Mouse (Mus musculus): Measurements from ENCODE around the gene Odc1. TPM values are rescaled to one million over a fixed set of nuclear protein-coding genes. Genes with fewer than 3 reads are reported as not detected.

The Odc1 gene
- polyA plus RNA-seq, 1 experiment from 2014 or later, result 124 TPM

GRCm38 (mm10) chr12:17574591-17574990 is 30.0 kb downstream of the Odc1 start:
- Histone ChIP-seq H3K4me2 (ENCODE audit: low read depth, low read length) (no peak overlapping the region), H3K9ac (replicated peaks; ENCODE audit: low read depth, low read length) (no peak overlapping the region), H3K9me3 (ENCODE audit: control insufficient read depth, low read length) (no peaks in the 10 kb centered on the region), H3K4me3 (ENCODE audit: low read depth, low read length) (no peak overlapping the region), H3K4me1 (ENCODE audit: control insufficient read depth, insufficient read depth, low read length) (no peaks in the 10 kb centered on the region), H3K36me3 (ENCODE audit: control insufficient read depth, insufficient read depth, low read length) (no peaks in the 10 kb centered on the region), H3K27ac (ENCODE audit: low read depth, low read length) (no peak overlapping the region), H3K27me3 (ENCODE audit: control insufficient read depth, insufficient read depth, low read length) (no peaks in the 10 kb centered on the region)
- no peak for ATAC-seq (ENCODE audit: low read depth)
- 86% methylated on average over 4 of the region's 4 CpGs for WGBS

- no peak for ATAC-seq (ENCODE audit: low read depth)
These were observed 30.7 kb downstream of the Odc1 start for GRCm38 (mm10) chr12:17575156-17575910.

GRCm38 (mm10) chr12:17576041-17576440 is 31.4 kb downstream of the Odc1 start:
- no peak overlapping the region for H3K9ac ChIP-seq (replicated peaks; ENCODE audit: low read depth, low read length)
- H3K9me3 ChIP-seq (ENCODE audit: control insufficient read depth, low read length), result no peaks in the 10 kb centered on the region

More at GRCm38 (mm10) chr12:17575156-17575910, 30.7 kb downstream of the Odc1 start:
- H3K4me1 ChIP-seq (ENCODE audit: control insufficient read depth, insufficient read depth, low read length), result no peaks in the 10 kb centered on the region
- no peaks in the 10 kb centered on the region for H3K27me3 ChIP-seq (ENCODE audit: control insufficient read depth, insufficient read depth, low read length)
- WGBS, result 63% methylated on average over 5 of the region's 5 CpGs
- H3K27ac ChIP-seq (ENCODE audit: low read depth, low read length), result no peak overlapping the region
- no peaks in the 10 kb centered on the region for H3K9me3 ChIP-seq (ENCODE audit: control insufficient read depth, low read length)
- H3K4me3 ChIP-seq (ENCODE audit: low read depth, low read length), result no peak overlapping the region
- no peak overlapping the region for H3K9ac ChIP-seq (replicated peaks; ENCODE audit: low read depth, low read length)
- no peak overlapping the region for H3K4me2 ChIP-seq (ENCODE audit: low read depth, low read length)
- no peaks in the 10 kb centered on the region for H3K36me3 ChIP-seq (ENCODE audit: control insufficient read depth, insufficient read depth, low read length)

GRCm38 (mm10) chr12:17578601-17579000 is 34.0 kb downstream of the Odc1 start:
- H3K9ac ChIP-seq (replicated peaks; ENCODE audit: low read depth, low read length), result no peak overlapping the region
- no peak for ATAC-seq (ENCODE audit: low read depth)
- H3K4me3 ChIP-seq (ENCODE audit: low read depth, low read length), result no peak overlapping the region
- no peak overlapping the region for H3K4me2 ChIP-seq (ENCODE audit: low read depth, low read length)
- no peak overlapping the region for H3K27ac ChIP-seq (ENCODE audit: low read depth, low read length)
- H3K36me3 ChIP-seq (ENCODE audit: control insufficient read depth, insufficient read depth, low read length), result no peaks in the 10 kb centered on the region
- no peaks in the 10 kb centered on the region for H3K9me3 ChIP-seq (ENCODE audit: control insufficient read depth, low read length)
- 51% methylated on average over 4 of the region's 4 CpGs for WGBS
- H3K27me3 ChIP-seq (ENCODE audit: control insufficient read depth, insufficient read depth, low read length), result no peaks in the 10 kb centered on the region
- H3K4me1 ChIP-seq (ENCODE audit: control insufficient read depth, insufficient read depth, low read length), result no peaks in the 10 kb centered on the region

More at GRCm38 (mm10) chr12:17576041-17576440, 31.4 kb downstream of the Odc1 start:
- Histone ChIP-seq H3K4me1 (ENCODE audit: control insufficient read depth, insufficient read depth, low read length) (no peaks in the 10 kb centered on the region), H3K4me3 (ENCODE audit: low read depth, low read length) (no peak overlapping the region), H3K36me3 (ENCODE audit: control insufficient read depth, insufficient read depth, low read length) (no peaks in the 10 kb centered on the region), H3K4me2 (ENCODE audit: low read depth, low read length) (no peak overlapping the region), H3K27me3 (ENCODE audit: control insufficient read depth, insufficient read depth, low read length) (no peaks in the 10 kb centered on the region), H3K27ac (ENCODE audit: low read depth, low read length) (no peak overlapping the region)
- 9% methylated on average over 6 of the region's 6 CpGs for WGBS
- peak; percentile 31; the same call in 1 of the 2 replicates for ATAC-seq (ENCODE audit: low read depth)

- Histone ChIP-seq H3K4me2 (ENCODE audit: low read depth, low read length) (no peak overlapping the region), H3K4me3 (ENCODE audit: low read depth, low read length) (no peak overlapping the region), H3K27ac (ENCODE audit: low read depth, low read length) (no peak overlapping the region), H3K36me3 (ENCODE audit: control insufficient read depth, insufficient read depth, low read length) (no peaks in the 10 kb centered on the region), H3K9me3 (ENCODE audit: control insufficient read depth, low read length) (no peaks in the 10 kb centered on the region), H3K4me1 (ENCODE audit: control insufficient read depth, insufficient read depth, low read length) (no peaks in the 10 kb centered on the region), H3K27me3 (ENCODE audit: control insufficient read depth, insufficient read depth, low read length) (no peaks in the 10 kb centered on the region), H3K9ac (replicated peaks; ENCODE audit: low read depth, low read length) (no peak overlapping the region)
- no peak for ATAC-seq (ENCODE audit: low read depth)
- WGBS, result 75% methylated on average over 6 of the region's 6 CpGs
These were observed 36.4 kb downstream of the Odc1 start for GRCm38 (mm10) chr12:17581001-17581400.

GRCm38 (mm10) chr12:17582406-17582805 is 37.8 kb downstream of the Odc1 start:
- no peak overlapping the region for H3K4me3 ChIP-seq (ENCODE audit: low read depth, low read length)
- H3K36me3 ChIP-seq (ENCODE audit: control insufficient read depth, insufficient read depth, low read length), result no peaks in the 10 kb centered on the region
- no peaks in the 10 kb centered on the region for H3K9me3 ChIP-seq (ENCODE audit: control insufficient read depth, low read length)

GRCm38 (mm10) chr12:17583860-17584259 is 39.3 kb downstream of the Odc1 start:
- ATAC-seq (ENCODE audit: low read depth), result peak; percentile 81
- Histone ChIP-seq H3K9me3 (ENCODE audit: control insufficient read depth, low read length) (no peaks in the 10 kb centered on the region), H3K27me3 (ENCODE audit: control insufficient read depth, insufficient read depth, low read length) (no peaks in the 10 kb centered on the region), H3K27ac (ENCODE audit: low read depth, low read length) (no peak overlapping the region), H3K4me1 (ENCODE audit: control insufficient read depth, insufficient read depth, low read length) (no peaks in the 10 kb centered on the region), H3K9ac (replicated peaks; ENCODE audit: low read depth, low read length) (no peak overlapping the region), H3K4me3 (ENCODE audit: low read depth, low read length) (no peak overlapping the region), H3K4me2 (ENCODE audit: low read depth, low read length) (no peak overlapping the region), H3K36me3 (ENCODE audit: control insufficient read depth, insufficient read depth, low read length) (no peaks in the 10 kb centered on the region)
- 28% methylated on average over 3 of the region's 3 CpGs for WGBS

More at GRCm38 (mm10) chr12:17582406-17582805, 37.8 kb downstream of the Odc1 start:
- Histone ChIP-seq H3K9ac (replicated peaks; ENCODE audit: low read depth, low read length) (no peak overlapping the region), H3K4me1 (ENCODE audit: control insufficient read depth, insufficient read depth, low read length) (no peaks in the 10 kb centered on the region), H3K27ac (ENCODE audit: low read depth, low read length) (no peak overlapping the region), H3K27me3 (ENCODE audit: control insufficient read depth, insufficient read depth, low read length) (no peaks in the 10 kb centered on the region), H3K4me2 (ENCODE audit: low read depth, low read length) (no peak overlapping the region)
- no peak for ATAC-seq (ENCODE audit: low read depth)
- 94% methylated on average over 4 of the region's 4 CpGs for WGBS

- 77% methylated on average over 3 of the region's 3 CpGs for WGBS
- ATAC-seq (ENCODE audit: low read depth), result no peak
These were observed 41.4 kb downstream of the Odc1 start for GRCm38 (mm10) chr12:17586011-17586410.

GRCm38 (mm10) chr12:17588436-17588835 is 43.8 kb downstream of the Odc1 start:
- ATAC-seq (ENCODE audit: low read depth), result no peak
- Histone ChIP-seq H3K4me2 (ENCODE audit: low read depth, low read length) (no peak overlapping the region), H3K27me3 (ENCODE audit: control insufficient read depth, insufficient read depth, low read length) (no peaks in the 10 kb centered on the region), H3K36me3 (ENCODE audit: control insufficient read depth, insufficient read depth, low read length) (no peaks in the 10 kb centered on the region), H3K9me3 (ENCODE audit: control insufficient read depth, low read length) (no peaks in the 10 kb centered on the region), H3K4me3 (ENCODE audit: low read depth, low read length) (no peak overlapping the region), H3K9ac (replicated peaks; ENCODE audit: low read depth, low read length) (no peak overlapping the region), H3K4me1 (ENCODE audit: control insufficient read depth, insufficient read depth, low read length) (no peaks in the 10 kb centered on the region), H3K27ac (ENCODE audit: low read depth, low read length) (no peak overlapping the region)
- whole genome bisulfite sequencing, result 84% methylated on average over 3 of the region's 3 CpGs

More at GRCm38 (mm10) chr12:17586011-17586410, 41.4 kb downstream of the Odc1 start:
- Histone ChIP-seq H3K36me3 (ENCODE audit: control insufficient read depth, insufficient read depth, low read length) (no peaks in the 10 kb centered on the region), H3K4me1 (ENCODE audit: control insufficient read depth, insufficient read depth, low read length) (no peaks in the 10 kb centered on the region), H3K9me3 (ENCODE audit: control insufficient read depth, low read length) (no peaks in the 10 kb centered on the region), H3K9ac (replicated peaks; ENCODE audit: low read depth, low read length) (no peak overlapping the region), H3K27me3 (ENCODE audit: control insufficient read depth, insufficient read depth, low read length) (no peaks in the 10 kb centered on the region), H3K4me3 (ENCODE audit: low read depth, low read length) (no peak overlapping the region), H3K4me2 (ENCODE audit: low read depth, low read length) (no peak overlapping the region), H3K27ac (ENCODE audit: low read depth, low read length) (no peak overlapping the region)

All from neural tube, embryonic 14.5 days (tissue).